Mouse (Mus musculus) ovary, postnatal 14 days (tissue): ENCODE results near the gene Ttc37.

ENCODE experiments used
- DNase-seq: peaks from one replicate; pipeline ENCODE4 v3.0.0; 2022; ENCODE audit warnings: low spot score

Ttc37 gene

DNA sequence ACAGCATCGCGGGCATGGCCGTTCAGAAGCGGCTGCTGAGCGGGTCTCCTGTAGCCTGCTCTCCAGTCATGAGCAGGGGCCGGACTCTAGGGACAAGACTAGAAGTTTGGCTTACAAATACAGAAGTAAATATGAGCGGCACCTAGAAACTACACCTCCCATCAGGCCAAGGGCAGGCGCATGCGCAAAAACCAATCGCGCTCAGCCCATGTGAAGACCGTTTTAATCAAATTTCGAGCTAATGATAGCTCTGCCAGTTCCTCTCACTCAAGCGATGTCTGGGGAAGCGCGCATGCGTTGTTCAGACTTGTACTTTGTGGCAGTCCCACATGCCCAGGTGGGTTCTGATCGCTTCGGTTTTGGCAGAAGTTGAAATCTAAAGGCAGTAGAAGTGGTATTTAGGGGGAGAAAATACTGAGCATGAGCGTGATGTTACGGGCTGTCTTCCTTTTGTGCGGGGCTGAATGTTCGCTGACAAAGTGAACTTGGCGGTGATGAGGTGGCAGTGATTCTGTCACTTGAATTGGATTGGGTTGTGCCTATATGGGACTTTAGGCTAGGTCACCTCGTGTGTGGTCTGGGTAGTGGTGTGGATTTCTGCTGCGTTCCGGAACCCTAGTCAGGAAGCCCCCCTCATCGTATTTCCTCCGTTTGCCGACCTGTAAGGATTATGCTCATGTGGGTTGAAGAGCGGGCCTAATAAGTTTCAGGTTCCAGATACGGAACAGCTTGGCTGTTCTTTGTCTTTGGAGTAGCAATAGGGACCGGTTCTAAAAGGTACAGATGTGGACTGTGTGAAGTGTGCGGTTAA lies at the start of gene Ttc37, which contains the start of gene Arsk:
Ttc37 (plus strand) TSS at position 242 of the 811 bp plus-strand sequence.
Arsk (minus strand) TSS at position 168 of the 811 bp plus-strand sequence.
- peak; percentile 81 for DNase-seq

DNA sequence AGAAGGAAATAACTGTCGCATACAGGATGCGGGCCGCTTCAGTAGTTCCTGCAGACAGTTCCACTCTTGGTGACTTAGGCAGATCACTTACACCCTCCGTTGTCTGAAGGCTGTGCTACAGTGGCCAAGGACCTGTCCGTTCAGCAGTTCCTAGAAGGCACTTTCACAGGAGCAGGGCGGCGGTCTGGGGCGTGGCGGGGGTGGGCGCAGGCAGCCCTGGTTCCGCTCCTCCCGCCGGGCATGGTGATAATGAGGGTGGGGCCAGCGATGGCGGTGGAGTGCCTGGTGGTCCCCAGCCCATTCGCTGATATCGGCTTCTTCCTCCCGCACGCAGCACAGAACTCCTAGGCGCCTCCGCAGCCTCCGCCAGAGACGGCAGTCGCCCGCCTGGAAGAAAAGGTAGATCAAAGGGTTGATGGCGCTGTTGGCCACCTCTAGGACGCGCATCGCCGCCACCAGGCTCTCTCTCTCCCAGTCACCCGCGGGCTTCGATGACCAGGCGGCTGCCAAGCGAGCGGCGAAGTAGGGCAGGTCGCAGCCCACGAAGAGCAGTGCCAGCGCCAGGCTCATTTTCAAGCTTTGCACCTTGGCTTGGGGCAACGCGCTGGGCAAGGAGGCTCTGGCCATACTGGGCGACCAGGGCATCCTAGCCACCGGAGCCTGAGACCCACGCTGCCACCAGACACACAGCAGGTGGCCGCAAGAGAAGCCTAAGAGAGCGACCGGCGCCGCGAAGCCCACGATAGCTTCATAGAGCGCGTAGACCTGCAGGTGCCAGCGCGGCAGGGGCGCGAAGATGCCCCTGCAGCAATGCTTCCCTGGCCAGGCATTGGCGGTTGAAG lies 42.9 kb upstream of the Ttc37 start:
- DNase-seq: no peak

DNA sequence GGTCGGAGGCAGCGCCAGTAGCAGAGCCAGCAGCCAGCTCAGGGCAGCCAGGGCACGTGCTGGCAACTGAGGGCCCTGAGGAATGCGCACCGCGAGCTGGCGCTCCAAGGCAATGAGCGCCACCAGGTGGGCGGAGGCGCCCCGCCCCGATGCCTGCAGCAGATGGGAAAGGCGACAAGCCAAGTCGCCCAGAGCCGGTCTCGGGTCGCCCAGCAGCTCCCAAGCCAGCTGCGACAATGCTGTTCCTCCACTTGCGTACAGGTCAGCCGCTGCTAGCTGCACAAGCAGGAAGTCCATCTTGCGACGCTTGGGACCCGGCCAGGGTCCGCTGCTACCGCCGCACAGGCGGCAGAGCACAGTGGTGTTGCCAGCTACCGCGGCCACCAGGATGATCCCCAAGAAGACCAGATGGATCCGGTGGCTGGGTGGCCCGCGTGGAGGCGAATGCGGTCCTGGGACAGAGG lies 42.2 kb upstream of the Ttc37 start:
- peak; percentile 13 for DNase-seq

DNA sequence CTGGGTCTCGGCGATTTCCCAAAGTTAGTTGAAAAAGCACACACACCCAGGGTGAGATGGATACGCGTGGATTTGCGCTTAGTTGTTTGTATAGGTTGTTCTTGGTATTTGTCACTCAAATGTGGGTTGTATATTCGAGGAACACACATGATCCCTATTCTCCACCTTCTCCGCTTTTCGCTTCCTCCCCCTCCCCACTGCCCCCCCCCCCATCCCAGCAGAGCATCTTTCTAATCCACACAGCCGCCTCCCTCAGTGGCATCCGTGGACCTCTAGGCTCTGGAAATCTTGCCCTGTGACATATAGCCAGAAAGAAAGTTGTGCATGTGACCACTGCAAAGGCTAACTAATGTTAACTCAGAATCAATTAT lies 41.7 kb upstream of the Ttc37 start, which contains the start of gene Gpr150:
Gpr150 (minus strand) TSS at position 101 of the 371 bp plus-strand sequence.
- DNase-seq: no peak

DNA sequence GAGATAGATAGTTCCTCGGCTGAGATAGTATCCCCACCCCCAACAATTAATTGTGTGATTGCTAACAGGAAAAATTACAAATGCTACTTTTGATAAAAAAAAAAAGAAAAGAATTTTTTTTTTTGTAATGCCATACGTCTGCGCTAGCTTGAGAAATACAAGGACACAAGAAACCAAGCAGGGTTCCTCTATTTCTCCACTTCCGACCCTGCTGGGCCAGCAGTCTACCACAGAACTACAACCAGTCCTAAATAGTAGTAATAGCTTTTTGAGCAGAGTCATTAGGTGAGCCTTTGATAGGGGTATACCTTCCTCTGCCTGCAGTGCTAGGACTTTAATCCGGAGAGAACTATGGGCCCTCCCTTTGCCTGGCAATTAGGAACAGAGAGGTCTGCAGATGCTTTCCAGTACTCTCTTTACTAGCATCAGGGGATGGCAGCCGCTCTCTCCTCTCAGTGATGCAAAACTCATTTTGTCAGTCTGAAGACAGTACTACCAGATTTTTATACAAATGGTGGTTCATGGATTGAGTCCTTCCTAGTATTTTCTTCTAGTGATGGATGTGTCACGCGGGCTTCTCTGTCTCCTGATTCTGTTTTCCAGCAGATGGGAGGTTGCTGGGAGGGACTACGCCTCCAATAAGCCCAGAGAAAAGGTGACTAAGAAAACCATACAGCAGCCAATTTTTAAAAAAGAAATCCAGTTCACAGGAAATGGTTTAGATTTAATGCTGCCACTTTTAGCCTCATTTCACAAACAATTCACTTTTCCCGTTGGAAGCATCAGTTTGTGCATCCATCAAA lies 41.1 kb upstream of the Ttc37 start:
- DNase-seq: no peak

DNA sequence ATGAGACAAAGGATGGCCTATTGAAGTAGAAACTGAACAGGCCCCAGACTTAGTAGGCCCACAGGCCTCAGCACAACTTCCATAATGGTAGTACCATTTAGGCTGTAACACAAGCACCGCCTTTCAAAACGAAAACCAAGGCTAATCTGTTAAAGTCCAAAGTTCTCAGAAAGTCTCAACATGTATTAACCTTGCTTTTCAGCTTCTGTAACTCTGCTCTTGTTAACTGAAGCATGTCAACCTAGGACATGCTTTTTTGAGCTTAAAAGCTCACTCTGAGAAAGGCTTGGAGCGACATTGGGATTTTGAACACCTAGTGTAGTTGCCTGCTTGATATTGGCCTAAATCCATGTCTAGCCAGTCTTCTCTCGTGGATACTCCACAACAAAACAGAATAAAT lies 38.9 kb upstream of the Ttc37 start:
- no peak for DNase-seq

DNA sequence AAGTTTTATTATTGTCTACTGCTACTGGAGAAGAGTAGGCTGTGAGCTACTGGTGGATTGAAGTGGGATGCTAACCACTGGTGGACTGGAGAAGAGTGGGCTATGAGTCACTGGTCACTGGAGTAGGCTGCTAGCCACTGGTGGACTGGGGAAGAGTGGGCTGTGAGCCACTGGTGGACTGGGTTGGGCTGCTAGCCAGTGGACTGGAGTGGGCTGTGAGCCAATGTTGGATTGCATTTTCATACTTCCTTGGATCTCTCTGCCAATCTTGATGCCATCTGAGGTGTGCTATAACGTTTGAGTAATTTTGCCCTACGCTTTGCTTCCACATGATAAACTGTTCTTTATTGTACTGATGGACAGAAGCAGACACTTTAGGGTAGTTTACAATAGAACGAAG lies 36.4 kb upstream of the Ttc37 start:
- DNase-seq: no peak

DNA sequence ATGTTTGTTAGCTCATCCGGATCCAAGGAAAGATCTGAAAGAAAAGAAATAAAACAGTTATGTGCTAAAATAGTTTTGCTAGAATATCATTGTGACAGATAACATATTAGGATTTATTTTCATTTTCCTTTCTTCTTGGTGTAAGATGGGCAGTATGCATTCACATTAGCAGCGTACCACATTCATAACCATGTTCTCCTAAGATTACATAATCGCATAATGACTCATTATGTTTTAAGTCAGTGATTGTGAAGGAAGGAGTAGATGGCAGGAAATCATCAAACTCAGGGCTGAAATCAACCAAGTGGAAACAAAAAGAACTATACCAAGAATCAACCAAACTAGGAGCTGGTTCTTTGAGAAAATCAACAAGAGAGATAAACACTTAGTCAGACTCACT lies 36.0 kb upstream of the Ttc37 start:
- no peak for DNase-seq

DNA sequence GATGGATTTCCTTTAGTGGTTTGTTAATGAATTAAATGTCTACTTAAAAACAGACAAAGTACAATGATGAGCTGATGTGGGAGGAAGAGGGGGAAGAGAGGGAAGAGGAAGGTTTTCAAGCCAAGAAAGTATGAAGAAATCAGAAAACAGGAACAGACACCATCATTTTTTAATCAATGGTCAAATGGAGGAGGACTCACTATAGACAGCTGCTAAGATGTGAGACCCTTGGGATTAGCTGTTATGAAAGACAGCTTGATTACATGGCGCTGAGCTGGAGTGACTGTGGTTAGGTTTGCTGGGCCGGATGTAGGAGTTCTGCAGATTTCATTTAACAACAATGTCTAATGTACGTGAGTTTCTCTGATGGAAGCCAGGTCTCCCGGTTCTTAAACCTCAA lies 35.0 kb upstream of the Ttc37 start:
- DNase-seq: no peak

DNA sequence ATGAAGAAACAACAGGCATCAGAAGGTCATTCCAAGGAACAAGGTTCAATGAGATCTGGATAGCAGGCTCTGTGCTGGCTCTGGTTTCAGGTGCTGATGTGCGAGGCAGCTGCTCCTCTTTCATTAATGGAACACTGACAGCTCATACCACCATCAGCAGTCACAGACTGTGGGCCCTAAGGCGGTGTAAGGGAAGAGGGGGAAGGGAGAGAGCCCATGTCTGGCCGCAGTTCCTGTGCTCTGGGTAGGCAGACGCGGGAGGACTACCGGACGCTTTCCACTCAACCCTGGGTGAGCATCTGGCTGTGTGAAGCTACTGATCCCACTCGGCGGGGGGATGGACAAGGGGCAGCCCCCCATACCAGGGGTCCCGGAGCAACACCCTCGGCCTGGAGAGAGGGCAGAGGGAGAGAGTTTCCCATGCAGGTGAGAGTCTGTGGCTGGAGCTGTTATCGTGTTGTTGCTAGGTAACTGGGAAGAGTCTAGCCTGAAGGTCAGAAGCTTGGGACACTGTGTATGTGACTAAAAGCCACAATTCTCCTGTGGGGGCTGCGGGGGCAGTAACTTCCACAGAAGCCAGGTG lies 34.1 kb upstream of the Ttc37 start:
- no peak for DNase-seq

DNA sequence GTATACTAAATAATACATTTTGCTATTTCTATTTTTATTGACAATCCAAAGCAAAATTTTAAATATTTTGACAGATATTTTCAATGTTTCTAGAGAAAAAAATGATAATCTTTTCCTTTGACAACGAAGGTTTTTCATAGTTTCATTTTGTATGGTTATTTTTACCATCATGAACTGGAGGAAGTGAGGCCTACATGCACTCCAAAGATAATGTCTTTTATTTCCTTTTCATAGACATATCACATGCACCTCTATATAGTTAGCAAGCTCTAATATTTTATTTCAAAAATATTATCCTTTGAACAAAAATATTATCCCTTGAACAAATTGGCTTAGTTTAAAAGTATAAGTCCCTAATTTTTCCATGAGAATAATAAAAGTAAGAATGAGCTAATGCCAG lies 24.2 kb upstream of the Ttc37 start:
- no peak for DNase-seq

DNA sequence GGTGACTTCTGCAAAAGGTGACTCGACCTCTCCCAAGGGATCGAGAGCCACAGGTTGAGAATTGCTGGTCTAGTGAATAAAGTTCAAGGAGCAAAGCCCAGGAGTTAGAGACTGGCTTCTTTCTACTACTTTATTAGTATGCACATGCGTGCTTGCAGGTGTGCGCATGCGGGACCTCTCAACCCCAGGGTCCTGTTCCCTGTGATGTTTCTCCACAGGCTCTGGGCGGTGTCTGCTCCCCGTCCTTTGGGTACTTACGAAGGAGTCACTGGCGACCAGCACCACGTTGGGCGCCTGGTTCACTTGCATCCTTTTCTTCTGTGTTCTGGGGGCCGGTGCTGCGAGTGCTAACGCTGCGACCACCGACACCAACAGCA lies 430 bp upstream of the Ttc37 start:
- no peak for DNase-seq

DNA sequence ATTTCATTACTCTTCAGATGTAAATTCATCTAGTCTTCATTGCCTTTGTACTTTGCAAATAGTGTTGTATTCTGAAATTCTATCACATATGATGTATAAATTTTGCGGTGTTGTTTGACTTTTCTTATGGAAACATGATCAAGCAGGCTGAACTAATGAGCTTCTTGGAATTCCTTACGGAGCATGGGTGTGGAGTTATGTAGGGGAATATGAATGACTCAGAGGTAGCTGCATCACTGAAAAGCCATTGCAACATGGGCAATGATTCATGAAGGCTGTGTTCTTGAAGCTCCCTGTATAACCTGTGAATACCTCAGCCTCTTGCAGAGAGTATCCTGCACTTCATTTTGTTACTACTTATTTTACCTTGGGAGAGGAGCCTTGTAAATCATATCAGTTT lies 3.5 kb downstream of the Ttc37 start:
- DNase-seq: no peak

DNA sequence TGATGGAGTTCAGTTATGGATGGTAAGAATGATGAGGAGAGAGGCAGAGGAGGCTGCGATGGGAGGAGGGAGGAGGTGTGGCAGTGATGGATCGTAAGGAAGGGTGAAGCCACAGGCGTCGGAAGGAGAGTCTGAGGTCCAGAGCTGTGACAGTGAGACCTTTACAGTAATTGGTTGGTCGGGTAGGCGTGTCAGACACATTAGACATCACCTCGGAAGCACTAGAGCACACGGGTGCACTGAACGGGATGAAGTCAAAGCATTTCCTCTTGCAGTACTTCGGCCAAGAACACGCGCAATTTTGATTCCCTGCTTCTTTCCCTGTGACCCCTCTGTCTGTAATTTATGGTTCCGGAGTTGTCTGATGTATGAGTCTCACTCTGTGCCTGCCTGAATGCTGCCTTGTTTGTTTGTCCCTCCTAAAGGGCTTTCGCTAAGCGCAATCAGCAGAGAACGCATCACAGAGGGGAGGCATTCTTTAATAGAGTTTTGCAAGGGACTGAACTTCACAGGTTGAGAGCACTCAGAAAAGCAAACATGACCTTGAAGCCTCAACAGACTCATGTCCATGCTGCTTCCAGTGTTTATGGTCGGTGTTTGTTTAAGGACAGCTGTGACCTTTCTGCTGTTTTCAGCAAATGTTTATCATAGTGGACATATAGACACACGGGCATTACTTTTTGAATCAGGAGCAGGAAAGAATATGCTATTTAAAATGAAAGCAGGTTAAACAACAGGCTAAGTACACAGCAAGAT lies 10.7 kb downstream of the Ttc37 start:
- no peak for DNase-seq

DNA sequence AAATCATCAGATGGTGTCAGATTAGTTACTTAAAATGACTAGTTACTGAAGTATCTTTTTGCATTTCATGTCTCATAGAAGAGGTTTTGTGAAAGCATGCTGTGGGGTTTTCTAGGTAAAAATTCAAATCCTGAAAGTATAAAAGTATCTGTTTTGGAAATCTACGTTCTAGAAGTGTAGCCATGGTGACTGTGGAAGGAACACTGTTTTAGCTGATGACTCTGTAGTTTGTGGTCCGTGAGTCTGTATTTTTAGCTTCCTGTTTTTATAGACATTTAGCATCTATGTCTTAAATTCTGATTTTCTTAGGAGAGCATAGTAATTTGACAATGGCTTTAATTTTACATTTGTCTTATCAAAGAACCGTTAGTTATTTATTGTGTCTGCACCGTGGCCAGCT lies 30.3 kb downstream of the Ttc37 start:
- DNase-seq: no peak

DNA sequence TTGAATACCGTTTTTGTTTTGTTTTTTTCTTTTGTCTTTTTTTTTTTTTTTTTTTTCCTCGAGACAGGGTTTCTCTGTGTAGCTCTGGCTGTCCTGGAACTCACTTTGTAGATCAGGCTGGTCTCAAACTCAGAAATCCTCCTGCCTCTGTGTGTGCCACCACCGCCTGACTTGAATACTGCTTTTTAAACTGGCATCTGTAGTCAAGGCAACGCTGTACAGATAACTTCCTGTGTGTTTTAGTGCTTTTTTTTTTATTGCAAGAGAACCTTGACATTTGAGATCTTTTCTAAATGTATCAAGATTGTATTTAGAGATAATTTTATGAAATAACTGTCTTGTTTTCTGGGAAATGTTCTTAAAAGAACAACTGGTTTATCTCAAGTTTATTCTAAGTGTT lies 33.9 kb downstream of the Ttc37 start:
- no peak for DNase-seq

DNA sequence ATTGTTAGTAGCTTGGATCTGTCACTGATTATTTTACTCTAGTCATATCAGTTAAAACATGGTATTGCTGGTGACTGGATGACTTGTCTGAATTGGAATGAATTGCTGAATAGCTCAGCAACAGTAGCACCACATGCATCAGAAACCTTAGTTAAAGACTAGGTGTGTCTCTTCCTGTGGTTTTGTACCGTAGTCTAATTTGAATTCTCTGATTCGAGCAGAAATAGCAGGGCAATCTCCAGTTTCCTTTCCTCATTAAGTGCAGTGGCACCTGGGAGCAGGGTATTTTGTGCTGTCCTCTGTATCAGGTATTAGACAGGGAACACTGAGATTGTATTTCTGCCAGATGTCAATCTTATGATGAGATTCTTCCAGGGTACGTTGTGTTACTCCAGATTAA lies 40.3 kb downstream of the Ttc37 start:
- no peak for DNase-seq

DNA sequence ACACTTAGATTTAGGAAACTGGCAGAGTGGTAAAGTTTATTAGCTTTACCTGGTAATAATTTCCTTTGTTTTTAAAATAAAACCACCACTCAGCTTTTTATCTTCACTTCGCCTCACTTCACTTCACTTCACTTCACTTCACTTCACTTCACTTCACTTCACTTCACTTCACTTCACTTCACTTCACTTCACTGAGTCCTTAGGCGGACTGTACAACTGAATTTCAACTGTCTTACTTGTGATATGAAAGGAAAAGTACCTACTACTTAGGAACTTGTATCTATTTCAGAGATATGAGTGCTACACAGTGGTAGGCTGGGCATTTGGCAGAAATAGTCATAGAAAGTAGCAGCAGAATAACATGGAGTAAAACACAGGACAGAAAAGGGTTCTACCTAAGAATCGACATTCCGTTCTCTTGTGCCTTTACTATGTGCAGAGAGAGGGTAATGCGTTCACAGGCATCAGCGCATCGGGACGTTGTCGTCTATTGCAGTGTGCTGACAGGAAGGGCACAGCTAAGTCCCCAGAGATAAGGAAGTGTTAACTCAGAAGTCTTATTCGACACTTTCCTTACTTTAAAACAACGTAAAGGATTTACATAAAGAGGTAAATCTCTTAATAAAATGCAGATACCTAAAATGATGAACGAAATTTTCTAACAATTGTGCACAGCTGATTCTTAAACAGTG lies 42.7 kb downstream of the Ttc37 start:
- DNase-seq: no peak

DNA sequence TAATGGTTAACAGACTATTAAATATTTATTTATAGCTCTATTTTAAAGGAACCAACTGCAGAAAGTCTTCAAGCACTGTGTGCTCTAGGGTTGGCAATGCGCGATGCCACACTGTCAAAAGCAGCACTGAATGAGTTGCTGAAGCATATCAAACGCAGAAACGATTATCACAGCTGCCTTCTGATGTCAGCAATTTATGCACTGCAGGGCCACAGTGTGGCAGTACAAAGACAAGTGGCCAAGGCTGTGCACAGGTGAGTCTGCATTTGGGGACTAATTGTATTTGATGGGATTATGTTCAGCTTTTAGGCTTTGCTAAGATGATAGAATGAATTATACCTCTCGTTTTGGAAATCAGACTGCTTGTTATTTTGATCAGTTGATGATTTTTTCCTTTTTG lies 51.9 kb downstream of the Ttc37 start:
- no peak for DNase-seq

DNA sequence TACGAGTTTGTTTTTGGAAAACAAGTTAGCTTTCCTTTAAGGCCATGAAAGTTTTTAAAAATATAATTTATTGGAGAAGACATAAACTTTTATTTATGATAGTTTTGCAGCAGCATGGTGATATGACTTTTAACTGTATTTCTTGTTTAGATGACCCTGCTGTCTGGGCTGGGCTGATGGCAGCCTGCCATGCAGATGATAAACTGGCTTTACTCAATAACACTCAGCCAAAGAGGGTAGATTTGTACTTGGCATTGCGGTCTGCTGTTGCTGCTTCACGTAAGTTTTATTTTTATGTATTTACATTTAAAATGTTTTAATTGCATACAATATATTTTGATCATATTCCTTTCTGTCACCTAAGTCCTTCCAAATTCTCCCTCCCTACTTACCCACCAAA lies 58.6 kb downstream of the Ttc37 start:
- DNase-seq: no peak

DNA sequence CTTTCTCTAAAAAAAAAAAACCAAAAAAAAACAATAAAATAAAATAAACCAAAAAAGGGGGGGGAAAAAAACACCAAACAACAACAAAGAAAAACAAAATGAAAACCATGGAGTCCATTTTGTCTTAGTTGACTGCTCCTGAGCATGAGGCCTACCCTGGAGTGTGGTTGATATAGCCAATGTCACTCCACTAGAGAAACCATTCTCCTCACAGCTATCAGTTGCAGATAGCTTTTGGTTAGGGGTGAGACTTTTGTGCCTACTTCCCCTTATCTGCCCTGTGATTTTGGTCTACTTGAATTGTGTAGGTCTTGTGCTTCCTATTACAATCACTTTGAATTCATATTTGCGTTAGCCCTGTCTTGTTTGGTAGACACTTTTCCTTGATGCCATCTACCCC lies 59.0 kb downstream of the Ttc37 start:
- DNase-seq: no peak
